Mouse (Mus musculus) limb, embryonic 10.5 days (tissue): Measurements from ENCODE around the gene Timm8a2. TPM values are rescaled to one million over a fixed set of nuclear protein-coding genes. Genes with fewer than 3 reads are reported as not detected.
"Not testable (repeated sequence)": the region's sequence is repeated elsewhere in the genome, so short reads cannot be mapped to it uniquely, and the experiment has no call there.

Experiments
- DNase-seq: peaks from one replicate; pipeline ENCODE4 v3.0.0-alpha.2; 2017; ENCODE audit warnings: low spot score
- H3K27ac ChIP-seq: fragments of 300-500 bp; sonication (generic); 2 replicates; pipeline ENCODE4 v1.5.1; 2016; ENCODE audit warnings: mild to moderate bottlenecking
- H3K27me3 ChIP-seq: fragments of 300-500 bp; sonication (generic); 2 replicates; pipeline ENCODE4 v1.6.1; 2016; ENCODE audit warnings: low read depth, mild to moderate bottlenecking; ENCODE audit not compliant: poor library complexity, severe bottlenecking
- H3K36me3 ChIP-seq: fragments of 300-500 bp; sonication (generic); 2 replicates; pipeline ENCODE4 v1.6.1; 2016; ENCODE audit warnings: mild to moderate bottlenecking, moderate library complexity
- H3K4me1 ChIP-seq: fragments of 300-500 bp; sonication (generic); 2 replicates; pipeline ENCODE4 v1.6.1; 2016
- H3K4me3 ChIP-seq: fragments of 300-500 bp; sonication (generic); 2 replicates; pipeline ENCODE4 v1.5.1; 2016; ENCODE audit warnings: mild to moderate bottlenecking, moderate library complexity
- H3K9me3 ChIP-seq: fragments of 300-500 bp; sonication (generic); replicated peaks from 2 replicates; pipeline ENCODE4 v1.6.1; 2016; ENCODE audit warnings: mild to moderate bottlenecking
- WGBS: fragments of 180-500 bp; shearing (Covaris S2); methylation state at CpG from one replicate; pipeline ENCODE4 v1.1.7; 2016; 5-methylcytosine and 5-hydroxymethylcytosine counted together
- polyA plus RNA-seq: library from polyadenylated mRNA; unstranded; fragments of >200 nt; fragmentation: Nextera tagmentation; extraction: Ambion mirVana; gene quantifications from 2 replicates; pipeline ENCODE4 v1.2.1, GENCODE M21; 2016

The Timm8a2 gene
- polyA plus RNA-seq, 1 experiment from 2014 or later: not detected

DNA sequence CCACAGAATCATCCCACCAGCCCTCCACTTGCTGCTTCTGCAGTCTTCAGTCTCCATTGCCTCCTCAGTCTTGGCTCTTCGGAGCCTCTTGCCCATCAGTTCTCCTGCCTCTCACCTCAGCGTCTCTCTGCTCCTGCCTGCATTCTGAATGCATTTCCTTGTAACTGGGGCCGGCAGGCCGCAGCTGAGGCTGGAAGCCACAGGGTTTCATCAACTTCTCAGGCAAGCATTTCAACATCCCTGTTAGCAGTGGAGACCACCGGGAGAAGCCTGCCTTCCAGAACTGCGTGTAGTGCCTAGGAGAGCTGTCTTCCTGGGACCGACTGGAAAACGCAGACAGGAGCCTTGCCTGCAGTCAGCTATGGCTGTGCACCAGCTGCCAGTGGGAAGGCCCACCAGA, 13.3 kb downstream of the Timm8a2 start:
- Histone ChIP-seq H3K4me1 (no peaks in the 10 kb centered on the region), H3K27me3 (no peaks in the 10 kb centered on the region), H3K36me3 (no peaks in the 10 kb centered on the region), H3K9me3 (no peaks in the 10 kb centered on the region), H3K27ac (no peak overlapping the region), H3K4me3 (no peak overlapping the region)
- 89% methylated on average over 8 of the region's 8 CpGs for WGBS
- DNase-seq: no peak

DNA sequence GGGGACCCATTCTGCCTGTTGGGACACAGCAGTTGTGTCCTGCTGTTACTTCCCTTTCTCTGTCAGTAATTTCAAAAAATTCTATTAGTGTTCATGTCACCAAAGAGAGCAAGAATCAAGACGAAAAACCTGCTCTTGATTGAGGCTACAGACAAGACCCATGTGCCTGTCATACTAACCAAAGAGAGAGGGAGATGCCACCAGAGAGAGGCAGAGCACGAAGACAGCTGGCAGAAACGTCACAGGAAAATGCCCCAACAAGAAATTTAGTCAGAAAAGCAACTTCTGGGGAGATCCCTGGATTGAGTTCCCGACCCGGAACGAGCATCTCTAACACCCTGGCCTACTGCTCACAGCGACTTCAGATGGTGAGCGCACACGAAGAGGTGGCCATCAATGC, 14.3 kb downstream of the Timm8a2 start:
- H3K4me1 ChIP-seq: no peaks in the 10 kb centered on the region
- H3K27ac ChIP-seq: no peak overlapping the region
- no peaks in the 10 kb centered on the region for H3K9me3 ChIP-seq
- H3K36me3 ChIP-seq: no peaks in the 10 kb centered on the region
- 88% methylated on average over 9 of the region's 9 CpGs for WGBS
- H3K4me3 ChIP-seq: no peak overlapping the region
- no peak for DNase-seq
- H3K27me3 ChIP-seq: no peaks in the 10 kb centered on the region

DNA sequence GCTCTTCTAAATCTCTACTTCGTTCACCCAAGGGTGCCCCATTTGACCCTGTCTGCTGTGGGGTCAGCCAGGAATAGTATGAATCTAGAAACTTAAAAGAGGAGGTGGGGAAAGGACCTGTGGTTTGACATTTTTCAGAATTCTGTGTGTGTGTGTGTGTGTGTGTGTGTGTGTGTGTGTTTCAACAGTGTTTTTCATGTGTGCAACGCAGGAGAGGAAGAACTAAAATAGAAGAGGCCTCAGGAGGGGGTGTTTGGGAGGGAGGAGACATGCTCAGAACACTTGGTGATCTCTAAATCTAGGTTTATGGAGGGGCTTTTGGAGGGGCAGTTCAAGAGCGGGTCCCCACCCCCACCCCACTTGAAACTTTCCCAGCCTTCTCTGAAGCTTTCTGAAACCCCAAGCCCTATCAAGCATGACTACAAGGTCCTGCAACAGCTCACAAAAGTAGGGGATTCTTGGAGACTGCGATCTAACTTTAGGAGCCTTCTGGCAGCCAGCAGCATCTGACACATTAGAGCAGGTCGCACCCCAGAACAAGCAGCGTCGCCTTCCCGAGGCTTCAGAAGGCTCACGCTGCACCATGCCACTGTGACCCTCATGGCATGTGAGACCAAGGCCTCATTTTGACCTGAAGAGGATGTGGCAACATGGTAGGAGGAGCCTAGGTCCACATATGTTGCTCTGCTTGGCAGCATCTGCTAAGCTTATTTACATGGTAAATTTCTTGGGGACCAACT, 18.6 kb downstream of the Timm8a2 start:
- no peaks in the 10 kb centered on the region for H3K36me3 ChIP-seq
- H3K4me3 ChIP-seq: no peak overlapping the region
- H3K27ac ChIP-seq: no peak overlapping the region
- WGBS: 88% methylated on average over 9 of the region's 9 CpGs
- H3K4me1 ChIP-seq: no peaks in the 10 kb centered on the region
- no peaks in the 10 kb centered on the region for H3K9me3 ChIP-seq
- H3K27me3 ChIP-seq: no peaks in the 10 kb centered on the region
- DNase-seq: no peak

DNA sequence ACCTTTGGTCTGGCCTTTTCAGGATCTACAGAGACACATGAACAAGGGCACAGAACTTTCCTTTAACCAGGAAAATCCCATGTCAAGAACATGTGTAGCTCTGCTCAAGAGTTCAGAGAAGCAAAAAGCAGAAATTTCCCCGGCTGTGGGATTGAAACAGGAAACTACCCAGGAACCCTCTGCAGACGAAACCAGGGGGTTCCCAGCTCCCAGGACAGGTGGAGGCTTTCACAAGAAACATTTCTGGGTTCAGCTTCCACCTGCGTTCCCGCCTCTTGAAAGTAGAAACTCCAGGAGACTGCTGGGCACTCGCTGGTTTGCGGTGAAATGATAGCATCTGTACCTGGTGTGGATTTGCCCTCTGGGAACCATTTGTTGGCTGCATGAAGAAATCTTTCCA, 22.4 kb downstream of the Timm8a2 start:
- 82% methylated on average over 6 of the region's 6 CpGs for WGBS

DNA sequence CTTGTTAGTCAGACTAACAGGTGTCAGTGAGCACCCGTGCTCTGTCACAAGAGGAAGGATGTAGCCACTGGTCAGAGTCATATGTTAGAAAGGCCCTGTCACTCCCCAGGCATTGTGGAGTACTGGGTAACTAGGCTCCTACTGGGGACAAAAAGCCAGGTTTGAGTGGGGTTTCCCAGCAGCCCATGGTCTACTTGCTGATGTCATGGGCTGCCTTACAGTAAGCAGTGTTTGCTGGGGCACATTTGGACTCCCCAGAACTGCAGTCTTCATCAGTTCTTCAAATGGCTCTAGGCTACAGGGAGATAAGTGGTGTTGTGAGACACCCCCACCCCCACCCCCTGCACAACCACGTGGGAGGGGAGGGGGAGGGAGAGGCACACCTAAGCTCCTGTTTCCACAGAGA, 23.5 kb downstream of the Timm8a2 start:
- Histone ChIP-seq H3K9me3 (no peaks in the 10 kb centered on the region), H3K4me1 (peaks cover 4% of the 10 kb centered on the region), H3K27me3 (no peaks in the 10 kb centered on the region), H3K4me3 (no peak overlapping the region), H3K27ac (no peak overlapping the region), H3K36me3 (no peaks in the 10 kb centered on the region)
- no peak for DNase-seq
- 41% methylated on average over 2 of the region's 2 CpGs for WGBS

More for the DNA sequence above, 22.4 kb downstream of the Timm8a2 start:
- DNase-seq: no peak
- Histone ChIP-seq H3K27ac (no peak overlapping the region), H3K36me3 (no peaks in the 10 kb centered on the region), H3K9me3 (no peaks in the 10 kb centered on the region), H3K27me3 (no peaks in the 10 kb centered on the region), H3K4me3 (no peak overlapping the region), H3K4me1 (no peaks in the 10 kb centered on the region)

DNA sequence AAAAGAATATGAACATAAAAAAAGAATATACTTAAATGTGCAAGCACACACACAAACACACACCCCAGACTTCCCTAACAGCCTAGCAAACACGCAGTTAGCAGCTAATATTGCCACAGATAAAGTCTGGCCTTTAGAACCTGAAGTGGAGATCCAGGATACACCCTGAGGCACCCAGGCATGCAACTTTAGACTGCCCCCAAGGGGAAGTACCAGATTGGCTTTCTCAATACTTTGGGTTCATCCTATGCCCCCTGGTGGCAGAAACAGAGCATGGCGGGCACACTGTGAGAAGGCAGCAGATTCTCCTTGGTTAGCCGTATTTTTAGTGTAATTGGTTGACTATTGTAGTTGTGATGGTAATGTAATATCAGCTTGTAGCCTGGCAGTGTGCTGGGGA, 26.2 kb downstream of the Timm8a2 start:
- Histone ChIP-seq H3K4me3 (no peak overlapping the region), H3K4me1 (peaks cover 4% of the 10 kb centered on the region), H3K27ac (no peak overlapping the region), H3K27me3 (no peaks in the 10 kb centered on the region), H3K36me3 (no peaks in the 10 kb centered on the region), H3K9me3 (no peaks in the 10 kb centered on the region)
- 12% methylated on average over 3 of the region's 3 CpGs for whole genome bisulfite sequencing
- DNase-seq: peak; percentile 78

DNA sequence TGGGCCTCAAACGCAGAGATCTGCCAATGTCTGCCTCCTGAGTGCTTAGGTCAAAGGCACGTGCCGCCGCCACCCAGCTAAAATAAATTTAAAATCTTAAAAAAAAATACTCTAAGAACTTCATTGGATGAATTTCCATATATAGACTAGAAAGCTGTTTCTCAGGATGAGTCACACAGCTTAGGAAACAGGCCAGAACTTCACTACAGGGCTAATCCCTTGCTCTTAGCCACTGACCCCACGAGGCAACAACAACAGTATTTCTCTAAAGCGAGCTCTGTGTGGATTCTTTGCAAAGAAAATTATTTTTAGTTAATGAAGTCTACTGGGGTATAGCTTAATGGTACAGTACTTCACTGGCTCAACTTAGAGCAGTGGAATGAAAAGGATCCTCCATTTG, 26.9 kb downstream of the Timm8a2 start:
- no peaks in the 10 kb centered on the region for H3K36me3 ChIP-seq
- H3K9me3 ChIP-seq: no peaks in the 10 kb centered on the region
- H3K27me3 ChIP-seq: no peaks in the 10 kb centered on the region
- WGBS: 92% methylated on average over 6 of the region's 6 CpGs
- no peak overlapping the region for H3K4me3 ChIP-seq
- no peak overlapping the region for H3K27ac ChIP-seq
- H3K4me1 ChIP-seq: peaks cover 4% of the 10 kb centered on the region
- DNase-seq: no peak

DNA sequence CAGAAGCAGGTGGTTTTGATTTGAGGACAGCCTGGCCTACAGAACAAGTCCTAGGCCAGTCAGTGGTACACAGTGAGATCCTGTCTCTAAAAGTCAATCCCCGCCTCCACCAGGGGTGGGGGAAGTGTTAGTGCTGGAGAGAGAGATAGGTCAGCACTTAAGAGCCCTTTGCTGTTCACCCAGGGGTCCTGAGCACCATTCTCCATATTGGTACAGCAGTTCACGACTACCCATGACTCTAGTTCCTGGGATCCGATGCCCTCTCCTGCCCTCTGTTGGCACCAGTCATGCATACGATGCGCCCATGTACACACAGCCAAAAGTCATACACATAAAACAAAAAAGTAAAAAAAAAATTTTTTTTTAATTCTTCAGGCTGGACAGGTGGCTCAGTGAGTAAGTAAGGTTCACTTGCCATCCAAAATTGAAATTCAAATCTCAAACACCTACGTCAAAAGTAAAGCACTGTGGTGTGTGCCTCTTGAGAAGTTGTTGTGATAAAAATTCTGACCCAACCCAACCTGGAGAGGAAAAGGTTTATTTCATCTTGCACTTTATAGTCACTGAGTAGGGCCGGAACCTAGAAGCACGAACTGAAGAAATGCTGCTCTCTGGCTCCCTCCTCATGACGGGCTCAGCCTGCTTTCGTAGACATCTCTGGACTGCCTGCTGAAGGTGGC, 28.1 kb downstream of the Timm8a2 start:
- no peaks in the 10 kb centered on the region for H3K36me3 ChIP-seq

DNA sequence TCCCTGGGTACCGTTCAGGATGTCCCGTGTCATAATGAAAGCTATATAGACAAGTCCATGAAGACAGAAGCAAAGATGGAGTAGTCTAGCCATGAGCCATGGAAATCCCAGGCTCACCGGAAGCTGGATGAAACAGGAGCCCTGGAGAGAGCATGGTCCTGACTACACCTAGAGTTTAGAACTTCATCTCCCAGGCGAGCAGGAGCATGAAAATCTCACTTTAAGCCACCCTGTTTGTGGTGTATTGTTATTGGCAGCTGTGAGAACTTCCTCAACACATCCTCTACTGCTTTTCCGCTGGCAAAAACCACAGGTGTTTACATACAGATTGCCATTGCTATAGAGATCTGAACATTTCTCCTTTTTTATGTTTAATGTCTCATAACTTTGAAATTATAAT, 29.1 kb downstream of the Timm8a2 start:
- H3K9me3 ChIP-seq: no peaks in the 10 kb centered on the region
- no peak overlapping the region for H3K27ac ChIP-seq
- DNase-seq: no peak
- H3K4me3 ChIP-seq: no peak overlapping the region
- WGBS: 89% methylated on average over 5 of the region's 5 CpGs
- H3K27me3 ChIP-seq: no peaks in the 10 kb centered on the region
- H3K36me3 ChIP-seq: no peaks in the 10 kb centered on the region
- H3K4me1 ChIP-seq: peaks cover 4% of the 10 kb centered on the region

More for the DNA sequence above, 28.1 kb downstream of the Timm8a2 start:
- Histone ChIP-seq H3K4me3 (no peak overlapping the region), H3K4me1 (peaks cover 4% of the 10 kb centered on the region), H3K27me3 (no peaks in the 10 kb centered on the region), H3K9me3 (no peaks in the 10 kb centered on the region), H3K27ac (no peak overlapping the region)
- DNase-seq: no peak
- WGBS: 81% methylated on average over 10 of the region's 10 CpGs

DNA sequence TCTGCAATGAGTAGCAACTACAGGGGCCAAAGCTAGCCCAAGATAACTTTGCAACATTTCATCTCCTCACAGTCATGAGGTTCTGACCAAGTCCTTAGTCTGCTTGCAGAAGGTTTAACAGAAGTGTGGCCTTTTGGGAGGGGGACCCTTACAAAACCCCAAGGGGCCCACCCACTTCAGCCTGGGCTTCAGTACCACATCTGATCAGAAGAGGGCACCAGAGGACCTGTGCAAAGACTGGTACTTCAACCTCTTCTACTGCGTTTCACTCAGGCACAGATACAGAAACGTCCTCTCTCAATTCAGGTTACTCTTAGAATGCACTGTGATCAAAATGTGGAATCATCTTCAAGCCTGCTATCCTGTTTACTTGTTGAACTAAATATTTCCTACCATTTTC, 30.0 kb downstream of the Timm8a2 start:
- Histone ChIP-seq H3K4me3 (no peak overlapping the region), H3K27ac (no peak overlapping the region), H3K36me3 (no peaks in the 10 kb centered on the region), H3K9me3 (no peaks in the 10 kb centered on the region), H3K4me1 (peaks cover 4% of the 10 kb centered on the region), H3K27me3 (no peaks in the 10 kb centered on the region)
- WGBS: 13% methylated on average over 2 of the region's 2 CpGs
- DNase-seq: peak; percentile 72

DNA sequence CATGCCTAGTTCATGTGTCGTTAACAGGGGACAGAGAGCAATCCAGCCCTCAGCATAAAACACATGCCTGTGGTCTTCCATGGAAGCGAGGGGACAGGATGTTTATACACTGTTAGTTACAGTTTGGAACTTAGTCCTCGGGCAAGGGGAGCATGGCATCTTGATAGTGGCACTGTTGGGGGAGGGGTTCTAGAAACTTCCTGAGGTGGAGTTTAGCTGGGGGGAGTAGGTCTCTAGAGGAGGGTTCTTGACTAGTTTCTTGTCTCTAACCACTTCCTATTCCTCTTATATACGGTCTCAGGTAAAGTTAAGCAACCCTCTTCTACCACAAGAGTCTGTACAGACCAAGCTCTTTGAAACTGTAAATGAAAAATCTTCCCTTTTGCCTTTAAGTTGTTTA, 31.8 kb downstream of the Timm8a2 start:
- H3K4me3 ChIP-seq: no peak overlapping the region
- H3K9me3 ChIP-seq: no peaks in the 10 kb centered on the region
- H3K27me3 ChIP-seq: no peaks in the 10 kb centered on the region
- no peak for DNase-seq
- 81% methylated on average over 4 of the region's 4 CpGs for WGBS
- no peaks in the 10 kb centered on the region for H3K36me3 ChIP-seq
- no peak overlapping the region for H3K27ac ChIP-seq
- peaks cover 7% of the 10 kb centered on the region for H3K4me1 ChIP-seq

DNA sequence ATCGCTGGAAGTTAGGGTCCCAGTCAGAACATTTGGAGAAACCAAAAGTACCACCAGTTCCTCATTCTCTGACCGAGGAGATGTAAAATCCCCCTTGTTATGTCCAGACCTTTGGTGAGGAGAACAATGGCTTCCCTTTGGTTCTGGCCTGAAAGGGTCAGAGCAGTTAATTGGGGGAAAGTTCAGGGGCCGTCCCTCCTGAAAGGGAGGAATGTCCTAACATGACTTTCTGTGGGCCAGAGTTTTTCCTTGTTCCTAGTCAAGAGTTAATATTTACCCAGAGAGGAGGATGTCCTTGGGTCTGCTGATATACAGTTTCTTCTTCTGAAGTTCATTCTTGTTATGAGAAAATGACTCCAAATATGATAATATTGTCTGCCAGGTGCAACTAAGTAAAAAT, 33.6 kb downstream of the Timm8a2 start:
- not testable (repeated sequence) for H3K36me3 ChIP-seq, H3K4me1 ChIP-seq, H3K4me3 ChIP-seq, H3K27ac ChIP-seq, DNase-seq, H3K27me3 ChIP-seq, H3K9me3 ChIP-seq
- WGBS: 75% methylated on average over 3 of the region's 3 CpGs

DNA sequence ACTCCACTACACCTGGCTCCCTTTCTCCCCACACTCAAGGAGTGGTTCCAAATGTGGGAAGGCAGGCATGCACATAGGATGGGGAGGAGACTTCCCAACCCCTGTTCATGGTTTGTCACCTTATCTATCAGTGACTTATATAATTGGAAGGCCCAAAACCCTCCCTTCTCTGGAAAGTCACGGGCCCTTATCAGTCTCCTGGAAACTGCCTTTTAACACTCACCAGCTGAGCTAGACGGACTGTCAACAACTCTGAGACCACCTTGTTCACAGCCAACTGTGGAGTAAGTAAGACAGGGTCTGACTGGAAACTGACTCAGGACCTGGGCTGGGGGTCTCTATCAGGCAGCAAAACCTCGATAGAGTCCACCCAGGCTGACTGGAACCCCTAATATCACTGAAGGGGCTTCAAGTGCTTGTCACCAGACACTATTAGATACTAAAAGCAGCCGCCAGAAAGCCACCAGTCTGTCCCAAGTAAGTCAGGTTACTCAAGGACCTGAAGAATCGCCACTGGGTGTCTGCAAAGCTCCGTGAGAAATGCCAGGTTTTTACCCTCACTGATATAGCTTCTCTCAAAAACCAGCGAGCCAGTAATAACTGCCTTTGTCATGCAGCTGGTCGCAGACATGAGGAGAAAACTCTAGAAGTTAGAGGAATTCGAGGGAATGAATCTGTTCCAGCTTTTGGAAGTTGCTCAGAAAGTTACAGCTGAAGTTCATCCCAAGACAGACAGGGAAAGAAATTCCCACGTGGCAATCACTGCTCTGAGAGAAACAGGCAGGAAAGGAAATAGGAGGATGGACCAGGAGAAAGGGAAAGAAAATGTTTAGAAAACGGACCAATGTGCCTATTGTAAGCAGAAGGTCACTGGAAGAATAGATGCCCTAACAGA, 34.6 kb downstream of the Timm8a2 start:
- Histone ChIP-seq H3K9me3 (no peaks in the 10 kb centered on the region), H3K4me3 (no peak overlapping the region), H3K36me3 (no peaks in the 10 kb centered on the region), H3K4me1 (0 out of 2 replicates have a peak, but pooled peaks cover 2% of the 10 kb centered on the region), H3K27ac (no peak overlapping the region), H3K27me3 (no peaks in the 10 kb centered on the region)
- 73% methylated on average over 11 of the region's 11 CpGs for WGBS
- DNase-seq: no peak
